Mouse (Mus musculus): ENCODE measurements around the gene Dgkh. TPM values are rescaled to one million over a fixed set of nuclear protein-coding genes. Genes with fewer than 3 reads are reported as not detected.
A peak's percentile ranks its signal among the peaks of the same experiment; 100 is the strongest.
"Not testable (repeated sequence)": the region's sequence is repeated elsewhere in the genome, so short reads cannot be mapped to it uniquely, and the experiment has no call there.

Dgkh gene
- total RNA-seq, 2 experiments from 2014 or later: 83.6 to 95.7 TPM

- DNase-seq (ENCODE audit: low spot score in 2 of 2): no peak
- intact Hi-C loops (cut with DNase I): no loop called here
These were observed 164.2 kb downstream of the Dgkh start for GRCm38 (mm10) chr14:78568410-78568809.

GRCm38 (mm10) chr14:78566431-78566830 is 166.1 kb downstream of the Dgkh start:
- DNase-seq (ENCODE audit: low spot score in 2 of 2): no peak
- intact Hi-C loops (cut with DNase I): no loop called here

GRCm38 (mm10) chr14:78564292-78564691 is 168.3 kb downstream of the Dgkh start:
- intact Hi-C loops (cut with DNase I): no loop called here

GRCm38 (mm10) chr14:78563211-78563610 is 169.4 kb downstream of the Dgkh start:
- intact Hi-C loops (cut with DNase I): no loop called here
- DNase-seq (ENCODE audit: low spot score in 2 of 2): no peak

More at GRCm38 (mm10) chr14:78564292-78564691, 168.3 kb downstream of the Dgkh start:
- DNase-seq (ENCODE audit: low spot score in 2 of 2): no peak

- DNase-seq (ENCODE audit: low spot score in 2 of 2): no peak
These were observed 170.5 kb downstream of the Dgkh start for GRCm38 (mm10) chr14:78562121-78562520.

GRCm38 (mm10) chr14:78559042-78559441 is 173.5 kb downstream of the Dgkh start:
- intact Hi-C loops (cut with DNase I): no loop called here
- DNase-seq (ENCODE audit: low spot score in 2 of 2): no peak

More at GRCm38 (mm10) chr14:78562121-78562520, 170.5 kb downstream of the Dgkh start:
- intact Hi-C loops (cut with DNase I): no loop called here

GRCm38 (mm10) chr14:78554830-78555229 is 177.7 kb downstream of the Dgkh start:
- intact Hi-C loops (cut with DNase I); DNase-seq (ENCODE audit: low spot score in 2 of 2): not testable (repeated sequence)

GRCm38 (mm10) chr14:78553661-78554060 is 178.9 kb downstream of the Dgkh start:
- intact Hi-C loops (cut with DNase I): no loop called here
- DNase-seq (ENCODE audit: low spot score in 2 of 2): no peak

GRCm38 (mm10) chr14:78548807-78549206 is 183.8 kb downstream of the Dgkh start:
- intact Hi-C loops (cut with DNase I): no loop called here
- DNase-seq (ENCODE audit: low spot score in 2 of 2): no peak

- intact Hi-C loops (cut with DNase I): no loop called here
- DNase-seq (ENCODE audit: low spot score in 2 of 2): no peak
These were observed 191.3 kb downstream of the Dgkh start for GRCm38 (mm10) chr14:78541319-78541718.

GRCm38 (mm10) chr14:78539821-78540220 is 192.8 kb downstream of the Dgkh start:
- no peak for DNase-seq (ENCODE audit: low spot score in 2 of 2)
- intact Hi-C loops (cut with DNase I): no loop called here

GRCm38 (mm10) chr14:78538572-78539320 is 193.8 kb downstream of the Dgkh start:
- DNase-seq (ENCODE audit: low spot score in 2 of 2): no peak
- intact Hi-C loops (cut with DNase I): no loop called here

- intact Hi-C loops (cut with DNase I): no loop called here
- DNase-seq (ENCODE audit: low spot score in 2 of 2): peak; percentile 25 to 69
These were observed 195.0 kb downstream of the Dgkh start for GRCm38 (mm10) chr14:78537551-78537950.

- intact Hi-C loops (cut with DNase I): no loop called here
- peak; percentile 96 to 98 for DNase-seq (ENCODE audit: low spot score in 2 of 2)
These were observed 196.1 kb downstream of the Dgkh start, which contains the start of gene Akap11 for GRCm38 (mm10) chr14:78536281-78537165. Akap11 (minus strand) TSS chr14:78536808.

GRCm38 (mm10) chr14:78535366-78535765 is 197.2 kb downstream of the Dgkh start:
- no peak for DNase-seq (ENCODE audit: low spot score in 2 of 2)
- intact Hi-C loops (cut with DNase I): no loop called here

- DNase-seq (ENCODE audit: low spot score in 2 of 2): no peak
- intact Hi-C loops (cut with DNase I): no loop called here
These were observed 197.9 kb downstream of the Dgkh start for GRCm38 (mm10) chr14:78534651-78535050.

GRCm38 (mm10) chr14:78533701-78534100 is 198.9 kb downstream of the Dgkh start:
- no peak for DNase-seq (ENCODE audit: low spot score in 2 of 2)
- intact Hi-C loops (cut with DNase I): no loop called here

GRCm38 (mm10) chr14:78532345-78532744 is 200.2 kb downstream of the Dgkh start:
- intact Hi-C loops (cut with DNase I): no loop called here
- no peak for DNase-seq (ENCODE audit: low spot score in 2 of 2)

GRCm38 (mm10) chr14:78530256-78530655 is 202.3 kb downstream of the Dgkh start:
- DNase-seq (ENCODE audit: low spot score in 2 of 2): no peak
- intact Hi-C loops (cut with DNase I): no loop called here

All from left cerebral cortex, postnatal 14 days (tissue).